Mouse (Mus musculus) hematopoietic multipotent progenitor cell, adult 10-12 weeks (in vitro differentiated cells): ENCODE measurements around the gene Csk. TPM values are rescaled to one million over a fixed set of nuclear protein-coding genes. Genes with fewer than 3 reads are reported as not detected.

Source experiments
- polyA plus RNA-seq: library from polyadenylated mRNA; stranded (reverse); fragments of >175 nt; gene quantifications from 2 replicates; pipeline ENCODE4 v1.2.3, GENCODE M21; 2012; ENCODE audit warnings: low replicate concordance

Csk gene
- polyA plus RNA-seq = 759 and 915 TPM in 2 replicates

GRCm38 (mm10) chr9:57653283-57653682 is at the start of gene Csk:
Gene Csk, minus strand, starts transcription at chr9:57653631.

GRCm38 (mm10) chr9:57687751-57688150 is 34.3 kb upstream of the Csk start, which contains the start of gene Cyp1a1:
Gene Cyp1a1, plus strand, starts transcription at chr9:57687928.

GRCm38 (mm10) chr9:57683520-57683919 is 30.1 kb upstream of the Csk start, which contains the start of gene Cyp1a2:
Gene Cyp1a2, minus strand, starts transcription at chr9:57683703.

GRCm38 (mm10) chr9:57620674-57621073 is 32.8 kb downstream of the Csk start, which contains the start of gene Lman1l:
Gene Lman1l, minus strand, starts transcription at chr9:57620774.

GRCm38 (mm10) chr9:57606139-57606851 is 47.1 kb downstream of the Csk start, which contains the start of gene Cplx3:
Gene Cplx3, minus strand, starts transcription at chr9:57606281.

GRCm38 (mm10) chr9:57589224-57590126 is 64.0 kb downstream of the Csk start, which contains the start of gene Ulk3:
Gene Ulk3, plus strand, starts transcription at chr9:57589452.

Other genes starting within 250 kb of the Csk start
- 12.9 and 25.2 TPM in 2 replicates for gene Ppcdc, start 213.5 kb downstream of the Csk start, polyA plus RNA-seq
- 6.0 and 7.6 TPM in 2 replicates for gene Scamp5, start 185.6 kb downstream of the Csk start, polyA plus RNA-seq
- 0.11 and 0.12 TPM in 2 replicates for gene Rpp25, start 149.6 kb downstream of the Csk start, polyA plus RNA-seq
- gene Cox5a, start 132.4 kb downstream of the Csk start, polyA plus RNA-seq = 201 and 210 TPM in 2 replicates
- gene Fam219b, start 116.1 kb downstream of the Csk start, polyA plus RNA-seq = 15.7 and 42.7 TPM in 2 replicates
- gene Mpi, start 100.9 kb downstream of the Csk start, polyA plus RNA-seq = 2.1 and 4.2 TPM in 2 replicates
- gene Scamp2, start 92.7 kb downstream of the Csk start, polyA plus RNA-seq = 13.8 and 74.4 TPM in 2 replicates
- 16.0 and 24.7 TPM in 2 replicates for gene Ulk3, start 64.2 kb downstream of the Csk start, polyA plus RNA-seq
- not detected in 2 replicates for gene Cplx3, start 47.4 kb downstream of the Csk start, polyA plus RNA-seq
- 0.10 and 0.49 TPM in 2 replicates for gene Lman1l, start 32.9 kb downstream of the Csk start, polyA plus RNA-seq
- not detected in 2 replicates for gene Cyp1a2, start 30.1 kb upstream of the Csk start, polyA plus RNA-seq
- gene Cyp1a1, start 34.3 kb upstream of the Csk start, polyA plus RNA-seq = not detected in 2 replicates
- gene Edc3, start 54.9 kb upstream of the Csk start, polyA plus RNA-seq = 2.4 and 6.9 TPM in 2 replicates
- 49.6 and 59.2 TPM in 2 replicates for gene Clk3, start 112.2 kb upstream of the Csk start, polyA plus RNA-seq
- 31.6 and 49.8 TPM in 2 replicates for gene Arid3b, start 183.2 kb upstream of the Csk start, polyA plus RNA-seq